Mouse (Mus musculus): Measurements from ENCODE around the gene Pnrc1.

DNA sequence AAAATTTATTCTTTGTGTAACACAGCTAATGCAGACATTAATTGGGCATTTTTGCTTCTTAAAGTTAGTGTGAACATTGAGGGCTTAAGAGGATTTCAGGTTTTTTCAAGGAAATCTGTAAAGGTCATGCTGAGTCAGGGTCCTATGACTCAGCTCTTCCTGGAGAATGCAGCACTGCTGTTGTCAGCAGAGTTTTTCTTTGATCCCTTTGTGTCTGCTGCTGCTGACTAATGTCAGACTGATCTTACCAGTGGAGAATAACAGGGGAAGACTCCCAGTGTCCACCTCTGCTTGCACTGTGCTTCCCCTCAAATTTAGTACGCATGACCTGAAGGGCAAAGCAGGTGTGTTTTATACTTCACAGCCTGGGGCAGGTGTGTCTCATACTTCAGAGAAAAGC lies 48.0 kb upstream of the Pnrc1 start:
- TF ChIP-seq EP300 (IDR thresholded peaks at IDR 0.05; ENCODE audit: insufficient read depth, low read depth, low read length) = no peak
- no peak for TF ChIP-seq CTCF (IDR thresholded peaks at IDR 0.05)
- no peak for TF ChIP-seq POLR2A (IDR thresholded peaks at IDR 0.05; ENCODE audit: insufficient read depth, low read depth, low read length)

Measured in heart, adult 2 months (tissue).